Mouse (Mus musculus) lung, postnatal 0 days (tissue): Measurements from ENCODE around the gene Gpr15.

Source experiments
- CTCF ChIP-seq: IDR thresholded peaks from 2 replicates; pipeline ENCODE4 v1.5.1; 2016; ENCODE audit warnings: antibody characterized with exemption, mild to moderate bottlenecking
- EP300 ChIP-seq: IDR thresholded peaks from 2 replicates; pipeline ENCODE4 v1.6.1; 2016; ENCODE audit warnings: antibody characterized with exemption, mild to moderate bottlenecking, control low read depth

DNA sequence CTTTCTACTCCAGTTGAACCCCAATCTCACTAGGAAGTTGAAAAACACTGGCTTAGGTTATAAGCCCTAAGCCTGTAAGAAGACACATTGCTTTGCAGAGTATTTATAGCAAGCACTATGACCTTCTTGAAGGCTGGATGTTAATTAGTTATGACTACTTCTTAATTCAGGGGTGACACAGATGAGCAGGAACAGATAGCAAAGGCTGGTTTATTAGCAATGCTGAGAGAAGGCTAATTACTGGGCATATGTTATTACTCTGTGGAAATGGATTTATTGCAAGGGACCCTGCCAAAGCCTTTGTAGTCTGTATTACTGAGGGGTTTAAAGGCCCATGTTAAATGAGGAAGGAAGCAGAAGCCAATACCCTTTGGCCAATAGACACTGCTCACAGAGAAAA lies 13.9 kb downstream of the Gpr15 start:
- TF ChIP-seq CTCF, result no peak
- TF ChIP-seq EP300, result no peak
